Mouse (Mus musculus) thymus, adult 2 months (tissue): ENCODE measurements around the gene Btbd16.

Experiments
- CTCF ChIP-seq: fragments of 200-500 bp; IDR thresholded peaks from 2 replicates; pipeline ENCODE4 v1.5.1; 2012; ENCODE audit warnings: mild to moderate bottlenecking, control low read depth, low read length, moderate library complexity, borderline replicate concordance; ENCODE audit not compliant: control insufficient read depth, poor library complexity, insufficient read depth; ENCODE audit errors: extremely low read depth
- POLR2A ChIP-seq: fragments of 200-500 bp; IDR thresholded peaks from 2 replicates; pipeline ENCODE4 v1.6.1; 2012; ENCODE audit warnings: mild to moderate bottlenecking, low read length, control low read depth, moderate library complexity; ENCODE audit not compliant: control insufficient read depth, poor library complexity, insufficient read depth; ENCODE audit errors: extremely low read depth

DNA sequence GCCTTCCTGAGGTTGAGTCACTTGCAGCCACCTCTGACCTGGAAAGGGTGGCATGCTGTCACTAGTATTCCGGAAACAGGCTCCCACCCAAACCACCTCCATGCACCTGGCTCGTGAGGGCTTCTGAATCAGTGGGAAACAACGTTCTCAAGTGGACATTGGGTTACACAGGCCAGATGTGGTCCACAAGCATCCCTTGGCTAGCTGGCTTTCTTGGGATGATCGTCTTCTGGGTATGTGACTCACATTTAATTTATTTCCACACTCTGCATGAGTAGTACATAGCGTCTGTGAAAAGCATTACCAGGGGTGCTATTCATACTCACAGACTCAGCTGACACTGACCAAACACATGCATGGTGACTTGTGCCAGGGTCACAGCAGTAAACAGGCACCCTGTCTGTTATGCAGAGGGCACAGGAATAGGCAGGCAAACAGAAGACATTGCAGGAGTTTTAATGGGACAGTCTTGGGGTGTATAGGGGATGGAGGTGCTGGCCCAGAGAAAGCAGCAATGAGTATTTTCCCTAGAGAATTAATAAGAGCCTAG, 8.7 kb downstream of the Btbd16 start:
- TF ChIP-seq CTCF (no peak), POLR2A (no peak)
